In genomic region chr15:23457401-23457800, GRCm38 (mm10) we compare ENCODE assay signal across 25 mouse cellular contexts.
DNase-seq lines count a peak whose midpoint lies in the region; ATAC-seq and TF ChIP-seq lines count a peak whose summit lies in the region.
"Had no signal": no experiment of that assay in that cellular context is flagged by ENCODE, and none has a peak within 500 bp of the region (broad histone marks: within the 10 kb centered on the region; RNA-seq: fewer than 3 reads in every experiment).

No protein-coding gene starts in this region.

- no peaks in the 10 kb centered on the region for H3K9me3 ChIP-seq in hindbrain, postnatal 0 days (ENCODE audit: low read length)
- no peaks in the 10 kb centered on the region for H3K9me3 ChIP-seq in hindbrain, embryonic 13.5 days
- H3K9me3 ChIP-seq in limb, embryonic 10.5 days (replicated peaks) = no peaks in the 10 kb centered on the region
- H3K9me3 ChIP-seq: embryonic facial prominence, embryonic 12.5 days; forebrain, embryonic 12.5 days; G1E; intestine, embryonic 15.5 days; limb, embryonic 13.5 days; liver, embryonic 12.5 days had no signal

- no peak overlapping the region for H3K4me2 ChIP-seq in hindbrain, postnatal 0 days (ENCODE audit: low read depth, low read length)
- H3K4me2 ChIP-seq in hindbrain, embryonic 13.5 days = no peak overlapping the region
- H3K4me2 ChIP-seq: embryonic facial prominence, embryonic 12.5 days; forebrain, embryonic 12.5 days; hindbrain, embryonic 14.5 days; intestine, embryonic 15.5 days; limb, embryonic 13.5 days; liver, embryonic 12.5 days had no signal

- no peak overlapping the region for H3K27ac ChIP-seq in hindbrain, postnatal 0 days
- no peak overlapping the region for H3K27ac ChIP-seq in hindbrain, embryonic 13.5 days
- H3K27ac ChIP-seq in cerebellum, adult 2 months (ENCODE audit: insufficient read depth, low read length) = no peak overlapping the region
- H3K27ac ChIP-seq in limb, embryonic 10.5 days = no peak overlapping the region
- H3K27ac ChIP-seq: embryonic facial prominence, embryonic 12.5 days; forebrain, embryonic 12.5 days; gastrocnemius, adult 2 months; hindbrain, embryonic 14.5 days; intestine, embryonic 15.5 days; limb, embryonic 13.5 days; liver, embryonic 12.5 days had no signal

- no peaks in the 10 kb centered on the region for H3K36me3 ChIP-seq in hindbrain, postnatal 0 days (ENCODE audit: insufficient read depth, low read length)
- no peaks in the 10 kb centered on the region for H3K36me3 ChIP-seq in hindbrain, embryonic 13.5 days
- no peaks in the 10 kb centered on the region for H3K36me3 ChIP-seq in limb, embryonic 10.5 days
- H3K36me3 ChIP-seq: embryonic facial prominence, embryonic 12.5 days; forebrain, embryonic 12.5 days; G1E; intestine, embryonic 15.5 days; limb, embryonic 13.5 days; liver, embryonic 12.5 days had no signal

- TF ChIP-seq POLR2A in brain, embryonic 14.5 days (IDR thresholded peaks at IDR 0.05; ENCODE audit: borderline replicate concordance, extremely low read depth, insufficient read depth, insufficient read length, poor library complexity, severe bottlenecking) = no peak
- no peak for TF ChIP-seq POLR2A in cerebellum, adult 2 months (IDR thresholded peaks at IDR 0.05; ENCODE audit: borderline replicate concordance, insufficient read depth, low read length)

- H3K4me1 ChIP-seq in hindbrain, postnatal 0 days (ENCODE audit: insufficient read depth, low read length) = no peaks in the 10 kb centered on the region
- peaks cover under 1% of the 10 kb centered on the region; the same call in 1 of the 2 replicates for H3K4me1 ChIP-seq in hindbrain, embryonic 13.5 days (replicated peaks)
- peaks cover 4% of the 10 kb centered on the region; the same call in 1 of the 2 replicates for H3K4me1 ChIP-seq in cerebellum, adult 2 months (ENCODE audit: control insufficient read depth, insufficient read depth, low read length)
- H3K4me1 ChIP-seq in limb, embryonic 10.5 days = no peaks in the 10 kb centered on the region
- H3K4me1 ChIP-seq: embryonic facial prominence, embryonic 12.5 days; intestine, embryonic 15.5 days; limb, embryonic 13.5 days; liver, embryonic 12.5 days; megakaryocyte, embryonic 14.5 days had no signal

- 44% methylated on average over 3 of the region's 3 CpGs for WGBS in hindbrain, postnatal 0 days
- 59% methylated on average over 3 of the region's 3 CpGs for WGBS in hindbrain, embryonic 13.5 days
- 6% methylated on average over 3 of the region's 3 CpGs for WGBS in cerebellum, adult 2 months
- 87% methylated on average over 3 of the region's 3 CpGs for WGBS in limb, embryonic 10.5 days

- no peak overlapping the region for H3K9ac ChIP-seq in hindbrain, postnatal 0 days (replicated peaks; ENCODE audit: low read length)
- H3K9ac ChIP-seq in hindbrain, embryonic 13.5 days = no peak overlapping the region
- H3K9ac ChIP-seq: embryonic facial prominence, embryonic 12.5 days; forebrain, embryonic 12.5 days; hindbrain, embryonic 14.5 days; intestine, embryonic 15.5 days; limb, embryonic 13.5 days; liver, embryonic 12.5 days had no signal

- no peak overlapping the region for H3K4me3 ChIP-seq in hindbrain, postnatal 0 days (ENCODE audit: low read length)
- no peak overlapping the region for H3K4me3 ChIP-seq in hindbrain, embryonic 13.5 days
- H3K4me3 ChIP-seq in cerebellum, adult 2 months (replicated peaks; ENCODE audit: insufficient read depth, low read depth, low read length) = no peak overlapping the region
- no peak overlapping the region for H3K4me3 ChIP-seq in limb, embryonic 10.5 days
- H3K4me3 ChIP-seq: embryonic facial prominence, embryonic 12.5 days; erythroblast, embryonic 14.5 days; forebrain, embryonic 12.5 days; gastrocnemius, adult 2 months; intestine, embryonic 15.5 days; limb, embryonic 13.5 days; liver, embryonic 12.5 days; megakaryocyte, embryonic 14.5 days had no signal

- peak; percentile 67 for DNase-seq in hindbrain, postnatal 0 days (ENCODE audit: low spot score)
- DNase-seq in brain, embryonic 14.5 days (ENCODE audit: low read depth) = peak; percentile 75
- DNase-seq in cerebellum, adult 2 months = peak; percentile 70 to 97
- peak; percentile 70 to 82 for DNase-seq in cerebellum, postnatal 25 days
- no peak for DNase-seq in lung, postnatal 10 days
- DNase-seq in limb, embryonic 10.5 days (ENCODE audit: low spot score) = no peak
- DNase-seq: gastrocnemius, adult 2 months; kidney, adult 9 months; kidney, postnatal 14 days; lung, adult 18-20 months; lung, postnatal 36 days; thymus, adult 2 months had no signal

- no peaks in the 10 kb centered on the region for H3K27me3 ChIP-seq in hindbrain, postnatal 0 days (ENCODE audit: insufficient read depth, low read length)
- no peaks in the 10 kb centered on the region for H3K27me3 ChIP-seq in hindbrain, embryonic 13.5 days
- no peaks in the 10 kb centered on the region for H3K27me3 ChIP-seq in cerebellum, adult 2 months (ENCODE audit: control insufficient read depth, insufficient read depth, low read length)
- H3K27me3 ChIP-seq in limb, embryonic 10.5 days (ENCODE audit: low read depth, poor library complexity, severe bottlenecking) = no peaks in the 10 kb centered on the region
- H3K27me3 ChIP-seq: CH12.LX; embryonic facial prominence, embryonic 12.5 days; forebrain, embryonic 12.5 days; intestine, embryonic 15.5 days; limb, embryonic 13.5 days; liver, embryonic 12.5 days; megakaryocyte, embryonic 14.5 days; Patski had no signal

- ATAC-seq in hindbrain, postnatal 0 days = no peak
- ATAC-seq in hindbrain, embryonic 13.5 days (ENCODE audit: low FRiP score) = no peak
- ATAC-seq: intestine, embryonic 15.5 days; liver, embryonic 12.5 days; midbrain, embryonic 16.5 days; Patski had no signal

- no peak for TF ChIP-seq CTCF in hindbrain, postnatal 0 days (IDR thresholded peaks at IDR 0.05; ENCODE audit: low read depth)
- TF ChIP-seq CTCF in brain, embryonic 14.5 days (IDR thresholded peaks at IDR 0.05; ENCODE audit: borderline replicate concordance, extremely low read depth, insufficient read depth, insufficient read length) = no peak
- no peak for TF ChIP-seq CTCF in cerebellum, adult 2 months (IDR thresholded peaks at IDR 0.05; ENCODE audit: borderline replicate concordance, insufficient read depth, low read depth, low read length)

Comparison
In these comparisons a context has a peak if more than half of its experiments do, and no peak if none do; other contexts are left out.
1. DNase-seq: peak in hindbrain, postnatal 0 days (single experiment), brain, embryonic 14.5 days (single experiment), cerebellum, adult 2 months (2 of 2) and cerebellum, postnatal 25 days (2 of 2); none in lung, postnatal 10 days (single experiment) and limb, embryonic 10.5 days (single experiment).